Mouse (Mus musculus): ENCODE results near the gene F13a1.

Gene F13a1

DNA sequence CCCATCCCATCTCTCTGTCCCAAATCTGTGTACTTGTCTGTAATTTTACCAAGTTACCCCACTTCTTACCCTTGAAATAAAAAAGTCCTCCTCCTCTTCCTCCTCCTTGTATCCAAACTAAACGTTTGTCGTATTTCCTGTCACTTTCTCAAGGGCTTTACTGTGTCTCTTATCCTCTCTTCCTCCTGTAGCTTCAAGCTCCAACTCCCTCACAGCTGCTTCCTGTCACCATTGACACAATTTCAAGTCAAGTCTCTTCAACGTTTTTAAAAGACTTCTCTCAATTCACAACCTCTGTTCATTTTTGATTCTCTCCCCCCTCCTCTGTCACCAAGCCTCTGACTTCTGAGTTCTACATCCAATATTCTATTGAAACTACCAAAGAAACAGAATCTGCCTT is at the start of gene F13a1:
Gene F13a1, minus strand, starts transcription at position 119 of the 400 bp plus-strand sequence.
- no peak for DNase-seq (ENCODE audit: extremely low read depth, low read depth, low spot score)

DNA sequence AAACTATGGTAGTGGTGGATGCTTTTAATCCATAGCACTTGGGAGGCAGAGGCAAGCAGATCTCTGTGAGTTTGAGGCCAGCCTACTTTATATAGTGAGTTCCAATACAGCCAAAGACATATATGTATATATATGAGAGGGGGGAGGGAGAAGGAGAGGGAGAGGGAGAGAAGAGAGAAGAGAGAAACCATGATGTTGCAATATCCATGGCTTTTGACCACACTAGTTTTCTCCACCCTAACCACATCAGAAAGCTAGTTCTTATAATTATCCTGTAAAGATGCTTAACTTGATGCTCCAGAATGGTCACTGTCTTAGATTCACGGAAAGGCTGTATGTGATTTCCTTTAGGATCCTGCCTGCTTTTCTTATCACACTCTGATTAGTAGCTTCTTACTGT is 41.6 kb upstream of the F13a1 start:
- DNase-seq (ENCODE audit: extremely low read depth, low read depth, low spot score), result no peak

DNA sequence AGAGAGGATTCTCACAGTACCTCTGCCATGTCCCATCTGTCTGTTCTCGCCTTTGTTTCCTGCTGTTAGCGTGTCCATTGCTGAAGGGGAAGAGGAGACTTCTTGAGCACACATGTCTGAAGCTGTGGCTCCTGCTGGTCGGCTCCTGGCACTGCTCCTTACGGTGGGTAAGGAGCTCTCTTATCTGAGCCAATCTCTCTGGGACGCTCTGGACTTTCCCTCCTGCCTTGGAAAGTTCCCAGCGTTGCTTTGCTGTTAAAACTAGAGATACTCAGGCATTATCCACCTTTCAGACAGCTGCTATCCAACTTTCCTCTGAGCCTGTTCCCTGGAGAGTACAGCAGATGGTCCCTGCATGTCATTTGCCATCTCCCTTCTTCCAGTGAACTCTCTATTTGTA is 39.1 kb upstream of the F13a1 start:
- no peak for DNase-seq (ENCODE audit: extremely low read depth, low read depth, low spot score)

DNA sequence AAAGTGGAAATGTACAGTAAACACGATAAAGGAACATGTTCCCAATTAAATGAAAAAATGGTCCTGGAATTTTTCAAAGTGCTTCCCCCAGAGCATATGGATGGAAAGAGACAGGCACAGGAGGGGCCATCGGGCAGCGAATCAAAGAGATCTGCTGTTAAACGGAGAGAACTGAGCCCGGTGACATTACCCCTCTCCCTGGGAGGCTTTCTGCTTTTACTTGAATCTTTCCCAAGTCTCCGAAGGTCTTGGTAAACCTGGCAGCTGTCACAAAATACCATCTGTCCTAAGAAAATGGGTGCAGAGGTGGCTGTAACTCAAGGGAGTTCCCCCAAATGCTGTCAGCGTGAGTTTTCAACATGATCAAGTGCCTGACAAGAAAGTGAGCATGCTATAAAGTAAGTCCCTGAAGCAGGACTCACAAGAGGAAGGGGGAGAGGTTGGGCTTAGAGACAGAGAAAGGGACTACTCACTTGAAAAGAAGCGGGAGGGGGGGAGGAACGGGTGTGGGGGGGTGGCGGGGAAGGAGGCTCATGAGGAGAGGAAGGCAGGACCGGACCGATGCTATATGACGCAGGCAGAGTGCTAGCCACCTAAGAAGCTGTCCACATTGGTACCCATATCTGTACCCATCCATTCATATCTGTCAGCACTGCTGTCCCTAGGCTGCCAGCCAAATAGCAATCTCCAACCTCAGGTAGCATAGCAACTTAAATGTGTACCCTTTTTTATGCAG is 31.6 kb upstream of the F13a1 start:
- DNase-seq (ENCODE audit: extremely low read depth, low read depth, low spot score), result no peak

DNA sequence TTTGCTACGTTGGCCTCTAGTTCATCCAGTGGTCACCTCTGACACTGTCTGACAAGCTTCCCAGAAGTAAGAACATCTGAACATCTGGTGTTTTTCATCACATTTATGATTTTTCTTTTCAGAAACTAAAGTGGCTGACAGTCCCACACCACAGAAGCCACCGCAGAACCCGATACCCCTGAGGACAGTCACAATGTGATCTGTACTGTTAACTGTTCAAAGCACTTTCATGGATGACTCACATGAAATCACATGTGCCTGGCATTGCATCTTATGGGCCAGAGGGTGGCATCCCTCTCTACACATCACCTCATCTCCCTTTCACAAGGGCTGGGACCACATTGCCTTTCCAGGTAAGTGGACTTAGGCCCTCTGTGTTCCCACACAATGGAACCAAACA is 21.3 kb upstream of the F13a1 start:
- no peak for DNase-seq (ENCODE audit: extremely low read depth, low read depth, low spot score)

DNA sequence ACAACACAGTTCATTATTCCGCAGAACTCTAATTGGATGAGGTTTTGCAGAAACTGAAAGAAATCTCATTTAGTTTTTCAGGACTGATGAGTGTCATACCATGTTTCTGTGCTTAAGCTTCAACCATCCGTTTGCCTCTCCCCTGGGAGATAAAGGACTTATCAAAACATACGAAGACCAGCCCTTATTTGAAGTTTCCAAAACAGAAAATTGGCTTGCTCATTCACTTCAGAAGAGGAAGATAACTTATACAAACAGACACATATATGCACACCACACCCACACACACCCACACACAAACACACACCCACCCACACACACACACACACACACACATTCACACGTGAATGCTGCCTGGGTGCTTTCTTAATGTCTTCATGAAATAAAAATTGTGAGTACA is 20.8 kb upstream of the F13a1 start:
- no peak for DNase-seq (ENCODE audit: extremely low read depth, low read depth, low spot score)

DNA sequence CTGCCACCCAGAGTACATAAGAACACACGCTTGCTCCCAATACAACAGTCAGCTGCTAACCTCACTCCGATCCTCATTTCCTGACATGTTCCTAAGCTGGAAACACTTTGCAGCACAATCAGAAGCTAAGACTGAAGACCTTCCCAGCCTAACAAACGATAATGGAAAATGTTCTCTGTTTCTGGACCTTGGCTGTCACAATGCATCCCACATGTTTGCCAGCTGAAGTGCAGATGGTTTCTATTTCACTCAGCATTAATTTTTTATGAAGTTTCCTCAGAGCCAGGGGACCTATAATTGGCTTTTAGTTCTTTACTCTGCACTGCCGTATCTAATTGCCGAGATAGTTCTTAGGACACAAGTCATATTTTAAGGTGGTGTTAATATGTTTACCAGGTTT is 10.8 kb upstream of the F13a1 start:
- no peak for DNase-seq (ENCODE audit: extremely low read depth, low read depth, low spot score)

DNA sequence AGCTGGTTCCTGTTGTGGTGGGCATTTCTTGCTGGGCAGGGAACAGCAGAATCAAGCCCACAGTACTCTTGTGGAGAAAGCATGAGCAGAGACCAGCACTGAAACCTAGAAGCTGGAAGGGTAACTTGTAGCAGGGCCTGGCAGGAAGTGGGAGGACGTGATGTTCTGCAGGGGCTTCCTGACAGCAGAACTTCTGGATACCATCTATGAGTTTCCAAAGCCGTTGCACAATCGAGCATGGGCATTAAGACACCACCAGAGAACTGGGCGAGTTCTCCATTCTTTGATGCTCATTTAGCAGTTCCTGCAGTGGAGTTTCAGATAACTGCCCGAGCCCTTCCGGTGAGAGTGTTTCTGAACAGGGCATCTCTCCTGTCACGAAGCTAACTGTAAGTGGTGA is 6.6 kb upstream of the F13a1 start:
- no peak for DNase-seq (ENCODE audit: extremely low read depth, low read depth, low spot score)

DNA sequence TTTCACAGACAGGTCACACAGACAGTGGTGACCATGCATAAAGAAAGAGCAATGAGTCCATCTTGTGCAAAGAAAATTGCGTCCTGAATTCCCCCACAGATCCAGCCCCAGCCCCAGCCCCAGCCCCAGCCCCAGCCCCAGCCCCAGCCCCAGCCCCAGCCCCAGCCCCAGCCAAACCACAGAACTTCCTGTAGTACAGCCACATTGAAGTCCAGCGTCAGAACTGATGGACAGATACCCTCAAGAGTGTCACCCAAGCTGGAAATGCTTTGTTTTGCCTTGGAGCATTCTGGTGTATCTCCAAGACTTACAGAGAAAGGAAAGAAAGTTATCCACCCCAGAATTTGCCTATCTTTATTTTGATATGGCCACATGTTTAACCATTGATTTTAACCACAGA is 413 bp downstream of the F13a1 start:
- no peak for DNase-seq (ENCODE audit: extremely low read depth, low read depth, low spot score)

DNA sequence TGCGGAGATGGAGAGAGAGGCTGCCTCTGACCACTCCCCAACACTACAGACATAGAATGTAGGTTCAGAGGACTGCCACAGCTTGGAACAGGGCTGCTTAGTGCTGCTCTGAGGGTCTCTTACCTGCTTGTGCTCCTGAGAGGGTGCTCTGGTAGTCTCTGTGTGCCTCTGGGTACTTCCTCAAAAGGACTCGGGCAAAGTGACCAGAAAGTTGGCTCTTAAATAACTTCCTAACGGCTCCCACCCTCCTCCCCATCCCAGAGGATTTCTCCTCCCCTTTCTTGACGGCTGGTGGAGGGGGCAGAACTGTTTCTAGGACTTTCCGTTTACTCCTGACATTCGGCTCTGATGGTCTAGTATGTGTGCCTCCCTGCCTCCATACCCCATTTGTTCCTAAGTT is 1.0 kb downstream of the F13a1 start:
- DNase-seq (ENCODE audit: extremely low read depth, low read depth, low spot score), result no peak

DNA sequence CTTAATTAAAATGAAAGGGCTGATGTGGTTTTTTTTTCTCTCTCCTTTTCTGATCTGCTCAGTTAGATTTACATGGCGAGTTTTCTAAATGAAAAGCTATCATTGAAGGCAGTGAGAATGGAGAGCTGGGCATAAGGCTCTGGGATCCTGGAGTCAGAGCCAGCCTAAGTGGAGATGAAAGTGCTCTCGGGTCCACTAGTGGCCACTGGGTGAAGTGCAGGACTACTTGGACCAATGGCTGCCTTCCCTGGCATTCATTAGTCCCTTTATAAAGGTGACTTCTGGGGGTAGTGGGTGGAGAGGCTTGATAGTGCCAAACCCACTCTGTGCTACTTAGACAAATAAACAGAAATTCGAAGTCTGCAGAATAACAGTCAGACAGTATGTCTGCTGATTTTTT is 5.0 kb downstream of the F13a1 start:
- DNase-seq (ENCODE audit: extremely low read depth, low read depth, low spot score), result no peak

DNA sequence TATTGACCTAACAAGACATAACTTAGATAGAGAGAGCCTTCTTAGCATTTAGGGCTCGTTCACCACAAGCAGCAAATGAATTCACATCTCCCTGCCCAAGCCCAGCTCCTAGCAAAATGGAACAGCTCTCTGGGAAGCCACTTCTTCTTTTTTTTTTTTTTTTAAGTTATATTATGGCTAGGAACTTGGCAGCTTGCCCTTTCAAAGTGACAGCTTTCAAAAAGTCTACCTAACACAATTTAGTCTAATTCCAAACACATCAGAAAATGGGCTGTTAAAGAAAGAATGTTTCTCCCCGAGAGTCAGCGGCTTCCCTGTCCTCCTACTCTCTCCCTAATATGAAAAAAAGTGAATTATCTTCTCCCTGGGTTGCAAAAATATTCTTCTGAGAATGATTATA is 15.3 kb downstream of the F13a1 start:
- DNase-seq (ENCODE audit: extremely low read depth, low read depth, low spot score), result no peak

DNA sequence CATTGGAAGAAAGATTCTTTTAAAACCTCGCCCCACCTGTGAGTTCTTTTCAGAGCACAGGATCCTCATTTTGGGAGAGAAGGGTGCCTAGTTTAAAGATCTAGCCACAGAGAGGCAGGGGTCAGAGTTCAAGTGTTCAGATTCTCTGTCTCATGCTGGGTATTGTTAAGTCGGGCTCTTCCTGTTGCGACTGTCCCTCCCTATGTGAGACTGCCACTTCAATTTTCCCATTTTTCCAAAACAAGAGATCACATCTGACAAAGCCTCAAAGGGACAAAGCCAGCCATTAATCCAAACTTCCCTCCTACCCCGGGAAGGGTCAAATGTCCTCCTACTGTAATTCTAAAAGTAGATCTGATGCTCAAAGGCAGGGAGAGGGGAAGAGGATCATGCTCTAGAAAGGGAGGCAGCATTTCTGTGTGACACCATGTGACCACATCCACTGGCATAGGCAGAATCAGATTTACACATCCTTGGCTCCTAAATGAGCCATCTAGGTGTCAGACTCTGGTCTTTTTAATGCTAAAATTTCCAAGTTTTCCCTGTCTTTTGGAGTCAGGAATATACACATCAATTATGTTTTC is 24.0 kb downstream of the F13a1 start:
- DNase-seq (ENCODE audit: extremely low read depth, low read depth, low spot score), result no peak

DNA sequence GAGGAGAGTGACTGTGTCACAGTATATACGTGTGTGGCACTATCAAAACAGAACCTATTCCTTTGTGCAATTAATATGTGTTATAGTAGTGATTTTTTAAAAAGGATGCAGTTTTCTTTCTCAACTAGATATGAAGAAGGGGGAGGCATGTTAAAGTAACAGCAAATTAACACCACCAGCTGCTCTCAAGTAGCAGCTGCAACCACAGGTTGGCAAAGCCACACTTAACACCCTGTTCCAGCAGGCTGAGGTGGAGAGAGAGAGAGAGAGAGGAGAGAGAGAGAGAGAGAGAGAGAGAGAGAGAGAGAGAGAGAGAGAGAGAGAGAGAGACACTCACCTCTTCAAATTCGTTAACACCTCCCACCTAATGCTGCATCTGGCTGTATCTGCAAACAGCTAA is 28.5 kb downstream of the F13a1 start:
- DNase-seq (ENCODE audit: extremely low read depth, low read depth, low spot score), result no peak

DNA sequence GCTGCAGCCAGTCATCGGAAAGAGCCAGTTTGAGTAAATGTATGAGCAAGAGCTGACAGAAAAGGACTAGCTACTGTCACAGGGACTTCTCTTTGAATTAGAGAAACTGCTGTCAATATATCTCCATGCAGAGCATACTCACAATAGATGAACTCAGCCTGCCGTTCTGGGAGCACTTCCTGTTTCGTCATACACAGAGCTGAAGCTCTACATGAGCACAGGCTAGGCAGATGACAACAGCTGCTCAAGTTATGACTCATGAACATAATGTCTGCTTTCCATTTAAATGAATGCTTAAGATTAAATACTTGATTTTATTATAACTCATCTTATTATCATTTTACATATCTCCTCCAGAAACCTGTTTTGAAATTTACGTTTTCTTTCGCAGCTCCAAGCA is 39.3 kb downstream of the F13a1 start:
- DNase-seq (ENCODE audit: extremely low read depth, low read depth, low spot score), result no peak

DNA sequence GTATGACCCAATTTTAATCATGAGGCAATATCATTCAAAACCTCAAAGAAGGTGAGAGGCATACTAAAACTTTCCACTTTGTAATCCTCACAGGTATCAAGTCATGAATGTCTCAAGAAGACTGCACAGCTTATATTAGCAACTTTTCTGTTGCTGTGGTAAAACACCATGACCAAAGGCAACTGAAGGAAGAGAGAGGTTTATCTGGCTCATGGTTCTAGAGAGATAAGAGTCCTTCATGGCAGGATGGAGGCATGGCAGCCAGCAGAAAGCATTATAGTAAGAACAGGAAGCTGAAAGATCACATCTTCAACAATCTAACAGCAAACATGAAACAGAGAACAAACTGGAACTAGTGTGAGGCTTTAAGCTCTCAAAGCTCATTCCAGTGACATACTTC is 43.8 kb downstream of the F13a1 start:
- no peak for DNase-seq (ENCODE audit: extremely low read depth, low read depth, low spot score)

DNA sequence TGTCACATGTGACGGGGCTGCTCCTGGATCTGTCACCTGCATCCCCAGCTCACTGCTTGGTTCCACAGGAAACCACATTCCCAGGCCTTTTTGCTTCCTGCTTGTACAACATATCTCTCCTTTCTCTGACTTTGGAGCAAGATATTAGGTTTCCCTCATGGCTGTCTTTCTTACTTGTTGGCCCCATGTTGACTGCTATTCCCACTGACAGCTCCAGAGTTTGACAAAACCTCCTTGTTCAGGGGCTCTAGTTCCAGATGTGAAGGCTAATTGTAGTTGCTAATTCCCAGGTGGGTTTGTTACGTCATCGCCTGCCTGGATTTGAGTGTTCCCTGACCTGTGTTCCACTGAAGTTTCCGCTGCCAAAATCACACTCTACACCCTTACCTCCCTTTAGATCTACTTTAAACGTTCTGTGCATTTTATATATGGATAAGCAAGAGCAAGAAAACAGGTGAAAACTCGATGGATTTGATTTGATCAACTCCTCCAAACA is 50.8 kb downstream of the F13a1 start:
- no peak for DNase-seq (ENCODE audit: extremely low read depth, low read depth, low spot score)

DNA sequence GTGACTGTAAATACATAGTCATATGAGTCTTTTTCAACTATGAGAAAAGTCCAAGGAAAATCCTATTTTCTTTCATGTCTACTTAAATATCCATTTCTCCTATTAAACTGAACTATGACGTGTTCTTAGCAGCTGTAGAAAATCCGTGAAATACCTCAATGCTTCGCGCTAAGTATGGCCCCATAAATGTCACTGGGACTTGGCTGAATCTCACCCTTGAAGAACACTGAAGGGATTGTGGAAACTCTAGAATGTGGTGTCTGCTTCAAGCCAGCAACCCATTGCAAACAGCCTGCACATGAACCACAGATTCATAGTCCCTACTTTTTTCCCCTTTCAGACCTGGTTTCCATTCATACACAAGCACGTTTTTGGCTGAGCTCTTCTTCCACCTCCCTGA is 56.5 kb downstream of the F13a1 start:
- no peak for DNase-seq (ENCODE audit: extremely low read depth, low read depth, low spot score)

DNA sequence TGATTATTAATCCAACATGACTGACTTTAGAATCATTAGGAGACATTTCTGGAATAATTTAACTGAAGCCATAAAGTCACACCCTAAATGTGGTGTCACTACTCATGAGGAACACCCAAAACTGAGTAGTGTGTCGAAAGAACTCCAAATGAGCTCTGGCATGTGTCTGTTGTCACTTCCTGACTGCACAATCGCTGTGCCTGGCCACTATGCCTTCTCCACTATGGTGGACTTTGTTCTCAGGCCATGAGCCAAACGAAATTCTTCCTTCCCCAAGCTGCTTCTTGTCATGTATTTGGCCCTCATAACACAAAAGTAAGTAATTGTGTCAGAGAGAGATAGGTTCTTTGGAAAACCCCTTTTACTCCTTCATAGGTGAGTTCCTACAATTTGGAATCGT is 61.7 kb downstream of the F13a1 start:
- DNase-seq (ENCODE audit: extremely low read depth, low read depth, low spot score), result no peak

DNA sequence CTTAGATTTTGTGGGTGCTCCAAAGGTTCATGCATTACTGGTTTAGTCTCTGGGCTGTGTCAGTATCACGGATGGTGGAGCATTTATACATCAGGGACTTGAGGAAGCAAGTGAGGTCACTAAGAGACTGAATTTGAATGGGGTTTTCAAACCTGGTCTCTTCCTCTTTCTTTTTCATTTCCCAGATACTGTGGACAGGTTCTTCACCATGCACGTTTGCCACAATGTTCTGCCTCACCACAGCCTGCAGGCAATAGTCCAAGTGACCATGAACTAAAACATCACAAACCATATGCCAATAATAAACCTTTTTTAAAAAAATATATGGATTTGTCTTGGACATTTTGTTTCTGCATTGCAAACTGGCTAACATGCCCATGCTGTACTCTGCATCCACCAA is 77.0 kb downstream of the F13a1 start:
- no peak for DNase-seq (ENCODE audit: extremely low read depth, low read depth, low spot score)

DNA sequence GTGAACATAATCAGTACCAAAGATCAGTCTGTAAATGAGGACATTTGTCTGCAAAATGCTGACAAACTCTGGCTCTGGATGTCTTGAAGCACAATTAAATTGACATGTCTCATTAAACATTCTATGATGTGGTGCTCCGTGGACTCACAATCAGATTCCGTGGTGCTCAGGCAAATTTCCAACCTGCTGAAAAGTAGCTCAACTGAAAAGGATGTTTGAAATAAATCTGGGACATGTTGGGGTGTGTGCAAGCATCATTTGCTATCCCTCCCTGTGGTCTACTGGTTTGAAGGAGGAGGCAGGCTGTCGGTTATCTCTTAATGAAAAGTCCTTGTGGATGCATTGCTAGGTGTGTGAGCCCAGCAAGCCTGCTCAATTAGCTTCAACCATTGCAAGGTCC is 77.8 kb downstream of the F13a1 start:
- no peak for DNase-seq (ENCODE audit: extremely low read depth, low read depth, low spot score)

DNA sequence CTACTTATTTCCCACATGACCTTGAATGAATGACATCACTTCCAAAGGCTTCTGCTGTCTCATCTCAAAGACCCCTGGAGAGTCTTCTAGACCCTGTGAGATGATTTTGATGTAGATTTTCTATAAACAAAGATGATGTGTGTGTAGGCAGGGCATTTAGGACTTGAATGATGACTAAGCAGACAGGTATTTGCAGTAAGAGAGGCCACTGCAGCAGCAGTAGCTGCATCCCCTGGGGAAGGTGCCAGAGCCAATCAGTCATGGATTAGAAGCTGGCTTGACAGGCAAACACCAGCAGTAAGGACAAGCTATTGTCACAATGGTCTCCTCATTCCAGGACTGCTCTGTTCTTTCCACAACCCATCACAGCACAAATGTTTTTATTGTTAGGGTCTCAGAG is 87.1 kb downstream of the F13a1 start:
- no peak for DNase-seq (ENCODE audit: extremely low read depth, low read depth, low spot score)

DNA sequence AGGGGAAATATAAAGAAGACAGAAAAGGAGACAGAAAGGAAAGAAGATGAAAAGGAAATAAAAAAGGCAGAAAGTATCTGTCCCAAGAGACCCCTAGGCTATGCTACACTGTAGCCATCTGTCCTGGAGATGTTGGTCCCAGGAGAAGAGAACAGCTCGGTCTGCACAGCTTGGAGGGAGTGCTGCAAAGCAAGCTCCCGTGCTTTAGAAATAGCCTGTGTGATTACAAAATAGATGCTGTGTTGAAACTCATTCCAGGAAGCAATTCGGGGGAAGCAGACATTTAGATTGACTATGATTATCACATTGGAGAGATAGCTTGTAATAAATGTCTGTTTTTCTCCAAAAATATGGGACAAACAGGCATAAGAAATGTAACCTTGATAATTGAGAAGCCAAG is 91.0 kb downstream of the F13a1 start:
- DNase-seq (ENCODE audit: extremely low read depth, low read depth, low spot score), result no peak
